ENCODE assay signal across 8 mouse cellular contexts in genomic region chrX:103819253-103819652, GRCm38 (mm10). TPM values are rescaled to one million over a fixed set of nuclear protein-coding genes. Genes with fewer than 3 reads are reported as not detected.
A peak's percentile ranks its signal among the peaks of the same experiment; 100 is the strongest.
DNase-seq lines count a peak whose midpoint lies in the region; ATAC-seq and TF ChIP-seq lines count a peak whose summit lies in the region.

No protein-coding gene starts in this region.

- peaks cover 24% of the 10 kb centered on the region; the same call in 1 of the 2 replicates for H3K27me3 ChIP-seq in heart, postnatal 0 days (ENCODE audit: control insufficient read depth, insufficient read depth, low read length)
- peaks cover 38% of the 10 kb centered on the region for H3K27me3 ChIP-seq in limb, embryonic 15.5 days

- no peak for TF ChIP-seq EP300 in heart, postnatal 0 days (IDR thresholded peaks at IDR 0.05; ENCODE audit: low read depth)

- H3K4me3 ChIP-seq in heart, postnatal 0 days (ENCODE audit: low read depth, low read length): peak overlapping the region; percentile 61; the same call in 1 of the 2 replicates
- peak overlapping the region; percentile 58 for H3K4me3 ChIP-seq in limb, embryonic 15.5 days

- H3K27ac ChIP-seq in heart, postnatal 0 days (ENCODE audit: low read depth): no peak overlapping the region
- H3K27ac ChIP-seq in limb, embryonic 15.5 days: no peak overlapping the region

- TF ChIP-seq CTCF in brain, embryonic 14.5 days (IDR thresholded peaks at IDR 0.05; ENCODE audit: borderline replicate concordance, extremely low read depth, insufficient read depth, insufficient read length): no peak
- peak; percentile 18; the same call in 1 of the 2 replicates for TF ChIP-seq CTCF in heart, postnatal 0 days (IDR thresholded peaks at IDR 0.05; ENCODE audit: low read depth)

- H3K9me3 ChIP-seq in heart, postnatal 0 days (replicated peaks; ENCODE audit: control insufficient read depth, low read length): no peaks in the 10 kb centered on the region
- H3K9me3 ChIP-seq in limb, embryonic 15.5 days: no peaks in the 10 kb centered on the region

- H3K4me1 ChIP-seq in heart, postnatal 0 days (ENCODE audit: control insufficient read depth, insufficient read depth): no peaks in the 10 kb centered on the region
- H3K4me1 ChIP-seq in limb, embryonic 15.5 days: no peaks in the 10 kb centered on the region

- H3K36me3 ChIP-seq in heart, postnatal 0 days (replicated peaks; ENCODE audit: control insufficient read depth, insufficient read depth, low read length): no peaks in the 10 kb centered on the region
- H3K36me3 ChIP-seq in limb, embryonic 15.5 days: no peaks in the 10 kb centered on the region

- H3K9ac ChIP-seq in heart, postnatal 0 days (replicated peaks; ENCODE audit: low read depth, low read length): no peak overlapping the region
- no peak overlapping the region for H3K9ac ChIP-seq in limb, embryonic 15.5 days

- no peak for ATAC-seq in heart, postnatal 0 days (ENCODE audit: insufficient read depth, low read depth)
- ATAC-seq in limb, embryonic 15.5 days (ENCODE audit: insufficient number of reproducible peaks, low FRiP score, low TSS enrichment, low read depth): no peak
- ATAC-seq in granulocyte monocyte progenitor cell, adult 5-6 weeks (replicated peaks; ENCODE audit: poor library complexity, severe bottlenecking): no peak

- DNase-seq in heart, adult 11 months: peak; percentile 88
- no peak for DNase-seq in heart, adult 9 months (ENCODE audit: low spot score in 2 of 2)
- DNase-seq in brain, embryonic 14.5 days (ENCODE audit: low read depth): peak; percentile 6
- no peak for DNase-seq in heart, postnatal 0 days (ENCODE audit: low spot score)
- DNase-seq in spleen, postnatal 10 days (ENCODE audit: low spot score in 2 of 2): no peak
- DNase-seq in adrenal gland, postnatal 4 days (ENCODE audit: low spot score in 2 of 2): no peak

- no peak for TF ChIP-seq POLR2A in brain, embryonic 14.5 days (IDR thresholded peaks at IDR 0.05; ENCODE audit: borderline replicate concordance, extremely low read depth, insufficient read depth, insufficient read length, poor library complexity, severe bottlenecking)

- peak overlapping the region; percentile 83 for H3K4me2 ChIP-seq in heart, postnatal 0 days (ENCODE audit: low read depth, low read length)
- H3K4me2 ChIP-seq in limb, embryonic 15.5 days: peak overlapping the region; percentile 67

- WGBS in heart, postnatal 0 days: 64% methylated on average over 6 of the region's 6 CpGs
- WGBS in limb, embryonic 15.5 days: 46% methylated on average over 6 of the region's 6 CpGs

RNA-seq across cellular contexts. Expression of gene Slc16a2, which starts 2.5 kb away (rescaled TPM):
- polyA plus RNA-seq in brain, embryonic 14.5 days (2012; rRNA removed): 36.2 and 37.9 TPM in 2 replicates
- 23.2 and 59.5 TPM in 2 replicates for total RNA-seq in heart, postnatal 0 days (2014; rRNA removed; ENCODE audit: low replicate concordance)
- polyA plus RNA-seq in heart, postnatal 0 days (2015; fragmentation: Nextera tagmentation; extraction: Ambion mirVana): 14.1 and 16.0 TPM in 2 replicates
- polyA plus RNA-seq in limb, embryonic 15.5 days (2015; fragmentation: Nextera tagmentation; extraction: Ambion mirVana): 29.9 and 36.4 TPM in 2 replicates
- 10 to 100 TPM; 31.8 to 43.1 TPM for total RNA-seq in adrenal gland, postnatal 4 days (2021)
- not detected in 2 replicates for total RNA-seq in granulocyte monocyte progenitor cell, adult 5-6 weeks (2014; fragmentation: Nextera tagmentation)
- not detected in 2 replicates for total RNA-seq in granulocyte monocyte progenitor cell, adult 5-6 weeks (2017)

Comparison
In these comparisons a context has a peak if more than half of its experiments do, and no peak if none do; other contexts are left out.
1. DNase-seq: peak in heart, adult 11 months (single experiment) and brain, embryonic 14.5 days (single experiment); none in heart, adult 9 months (0 of 2), heart, postnatal 0 days (single experiment), spleen, postnatal 10 days (0 of 2) and adrenal gland, postnatal 4 days (0 of 2).
2. RNA of gene Slc16a2, which starts 2.5 kb away (total RNA-seq): 31.8 to 43.1 TPM in adrenal gland, postnatal 4 days and 23.2 to 59.5 TPM in heart, postnatal 0 days; not detected in granulocyte monocyte progenitor cell, adult 5-6 weeks; every median in the first group is over 10 times any median in the second.